Mouse (Mus musculus) stomach, postnatal 0 days (tissue): Measurements from ENCODE around the gene Cfap299.

Experiments
- CTCF ChIP-seq: IDR thresholded peaks from 2 replicates; pipeline ENCODE4 v1.5.1; 2016; ENCODE audit warnings: antibody characterized with exemption, low read depth, mild to moderate bottlenecking, moderate library complexity
- EP300 ChIP-seq: optimal IDR thresholded peaks from 2 replicates; pipeline ENCODE3; 2016; ENCODE audit warnings: antibody characterized with exemption

DNA sequence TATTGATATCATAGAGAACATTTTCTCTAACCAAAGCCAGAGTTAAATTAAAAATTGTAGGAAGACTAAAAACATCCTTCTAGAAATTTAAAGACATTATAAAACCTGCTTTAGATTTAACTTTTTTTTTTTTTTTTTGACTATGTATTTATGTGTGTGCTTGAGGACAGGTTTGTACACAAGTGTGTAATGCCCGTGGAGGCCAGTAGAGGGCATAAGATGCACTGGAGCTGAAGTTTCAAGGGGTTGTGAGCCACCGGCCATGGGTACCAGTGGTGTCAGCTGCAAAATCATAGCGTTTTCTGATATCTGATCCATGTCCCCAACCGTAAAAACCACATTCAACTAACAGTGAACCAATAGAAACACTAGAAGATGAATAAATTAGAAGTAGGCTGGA, 377.5 kb downstream of the Cfap299 start:
- TF ChIP-seq EP300 (no peak), CTCF (peak; percentile 48)
